Mouse (Mus musculus) liver, postnatal 0 days (tissue): ENCODE measurements around the gene Bri3bp. TPM values are rescaled to one million over a fixed set of nuclear protein-coding genes. Genes with fewer than 3 reads are reported as not detected.

ENCODE experiments used
- ATAC-seq: fragments of 200-750 bp; cut with Nextera tagmentation; 2 replicates; pipeline ENCODE4 v1.8.0; 2017; ENCODE audit warnings: mild to moderate bottlenecking, moderate library complexity
- DNase-seq: peaks from one replicate; pipeline ENCODE4 v3.0.0-alpha.2; 2016
- H3K27ac ChIP-seq: fragments of 300-500 bp; sonication (generic); 2 replicates; pipeline ENCODE4 v1.5.1; 2014; ENCODE audit warnings: antibody characterized with exemption, moderate library complexity, mild to moderate bottlenecking, low read depth
- H3K27me3 ChIP-seq: fragments of 300-500 bp; sonication (generic); 2 replicates; pipeline ENCODE4 v1.6.1; 2014; ENCODE audit warnings: low read length, control low read depth, mixed read lengths; ENCODE audit not compliant: insufficient read depth
- H3K36me3 ChIP-seq: fragments of 300-500 bp; sonication (generic); replicated peaks from 2 replicates; pipeline ENCODE4 v1.6.1; 2014; ENCODE audit warnings: mild to moderate bottlenecking, control low read depth, low read length, moderate library complexity, mixed read lengths; ENCODE audit not compliant: insufficient read depth
- H3K4me1 ChIP-seq: fragments of 300-500 bp; sonication (generic); 2 replicates; pipeline ENCODE4 v1.6.1; 2014; ENCODE audit warnings: antibody characterized with exemption, mild to moderate bottlenecking, control low read depth; ENCODE audit not compliant: insufficient read depth
- H3K4me2 ChIP-seq: fragments of 300-500 bp; sonication (generic); 2 replicates; pipeline ENCODE4 v1.6.1; 2014; ENCODE audit warnings: low read depth, mild to moderate bottlenecking, low read length, moderate library complexity, mixed read lengths
- H3K4me3 ChIP-seq: fragments of 300-500 bp; sonication (generic); 2 replicates; pipeline ENCODE4 v1.5.1; 2014; ENCODE audit warnings: low read depth, low read length
- H3K9ac ChIP-seq: fragments of 300-500 bp; sonication (generic); replicated peaks from 2 replicates; pipeline ENCODE4 v1.6.1; 2014; ENCODE audit warnings: mild to moderate bottlenecking, moderate library complexity
- H3K9me3 ChIP-seq: fragments of 300-500 bp; sonication (generic); 2 replicates; pipeline ENCODE4 v1.6.1; 2016; ENCODE audit warnings: mild to moderate bottlenecking, control low read depth, low read length, mixed read lengths
- CTCF ChIP-seq: sonication (generic); IDR thresholded peaks from 2 replicates; pipeline ENCODE4 v1.5.1; 2016; ENCODE audit warnings: antibody characterized with exemption, low read depth
- EP300 ChIP-seq: IDR thresholded peaks from 2 replicates; pipeline ENCODE4 v1.6.1; 2016; ENCODE audit warnings: antibody characterized with exemption, low read depth, mild to moderate bottlenecking
- WGBS: fragments of 180-500 bp; shearing (Covaris S2); extraction: QIAGEN DNeasy Blood & Tissue Kit; methylation state at CpG from one replicate; pipeline ENCODE4 v1.1.7; 2014; ENCODE audit not compliant: insufficient replicate concordance; 5-methylcytosine and 5-hydroxymethylcytosine counted together
- microRNA-seq: library from miRNA; unstranded; fragments of <30 nt; microRNA quantifications from one replicate; pipeline ENCODE4, GENCODE M21; 2016
- polyA plus RNA-seq: library from polyadenylated mRNA; unstranded; fragments of >200 nt; fragmentation: Nextera tagmentation; extraction: Ambion mirVana; gene quantifications from 2 replicates; pipeline ENCODE4 v1.2.1, GENCODE M21; 2015

The Bri3bp gene
- polyA plus RNA-seq, 1 experiment from 2014 or later = 20.9 TPM

DNA sequence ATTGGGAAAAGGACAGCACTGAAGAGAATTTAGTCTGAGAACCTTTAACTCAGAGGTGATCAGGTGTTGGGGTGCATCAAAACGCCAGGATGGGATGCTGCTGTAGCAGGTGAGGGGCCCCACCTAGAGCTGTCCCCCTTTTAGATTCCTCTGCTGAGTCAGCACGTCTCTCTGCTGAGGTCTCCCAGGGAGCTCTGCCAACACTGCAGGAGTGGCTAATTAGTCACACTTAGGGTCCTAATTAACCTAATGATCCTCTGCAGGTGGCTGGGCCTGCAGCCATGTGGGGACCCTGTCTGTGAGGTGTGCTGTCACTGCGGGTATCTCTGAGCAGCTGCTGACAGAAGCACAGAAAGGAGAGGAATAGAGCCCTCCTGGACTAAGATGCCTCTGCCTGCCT lies 60.8 kb downstream of the Bri3bp start:
- no peaks in the 10 kb centered on the region for H3K4me1 ChIP-seq
- no peak overlapping the region for H3K4me2 ChIP-seq
- WGBS = 62% methylated on average over 3 of the region's 3 CpGs
- no peak overlapping the region for H3K4me3 ChIP-seq
- no peak overlapping the region for H3K9ac ChIP-seq
- peaks cover 26% of the 10 kb centered on the region; the same call in 1 of the 2 replicates for H3K36me3 ChIP-seq
- H3K9me3 ChIP-seq = no peaks in the 10 kb centered on the region
- H3K27ac ChIP-seq = no peak overlapping the region
- TF ChIP-seq EP300 (no peak), CTCF (no peak)
- H3K27me3 ChIP-seq = no peaks in the 10 kb centered on the region
- no peak for ATAC-seq
- DNase-seq = no peak

DNA sequence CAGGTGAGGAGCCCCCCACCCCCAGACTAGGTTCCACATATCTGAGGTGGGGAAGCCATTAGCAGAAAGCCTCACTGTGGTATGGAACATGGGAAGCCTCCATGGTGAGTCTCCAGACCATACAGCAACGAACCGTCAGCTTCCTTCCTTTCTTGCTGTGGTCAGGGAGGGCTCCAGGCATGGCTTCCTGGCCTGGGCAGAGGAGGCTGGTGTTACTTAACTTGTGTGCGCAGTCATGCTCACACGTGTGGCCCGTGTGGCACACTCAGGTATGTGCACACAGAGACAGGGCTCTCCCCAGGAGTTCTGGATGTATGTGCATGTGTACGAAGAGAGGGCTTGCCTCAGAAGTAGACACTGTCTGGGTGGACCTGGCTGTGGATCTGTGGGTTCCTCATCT lies 62.3 kb downstream of the Bri3bp start:
- H3K4me3 ChIP-seq = no peak overlapping the region
- H3K4me1 ChIP-seq = no peaks in the 10 kb centered on the region
- H3K36me3 ChIP-seq = peaks cover 26% of the 10 kb centered on the region
- whole genome bisulfite sequencing = 40% methylated on average over 6 of the region's 6 CpGs
- H3K27me3 ChIP-seq = no peaks in the 10 kb centered on the region
- no peak overlapping the region for H3K4me2 ChIP-seq
- ATAC-seq (peak; percentile 33; the same call in 1 of the 2 replicates), DNase-seq (no peak)
- H3K9me3 ChIP-seq = no peaks in the 10 kb centered on the region
- H3K27ac ChIP-seq = 0 out of 2 replicates have a peak overlapping the region, but pooled peaks have one; percentile 3
- no peak overlapping the region for H3K9ac ChIP-seq
- no peak for TF ChIP-seq CTCF
- TF ChIP-seq EP300 = no peak

DNA sequence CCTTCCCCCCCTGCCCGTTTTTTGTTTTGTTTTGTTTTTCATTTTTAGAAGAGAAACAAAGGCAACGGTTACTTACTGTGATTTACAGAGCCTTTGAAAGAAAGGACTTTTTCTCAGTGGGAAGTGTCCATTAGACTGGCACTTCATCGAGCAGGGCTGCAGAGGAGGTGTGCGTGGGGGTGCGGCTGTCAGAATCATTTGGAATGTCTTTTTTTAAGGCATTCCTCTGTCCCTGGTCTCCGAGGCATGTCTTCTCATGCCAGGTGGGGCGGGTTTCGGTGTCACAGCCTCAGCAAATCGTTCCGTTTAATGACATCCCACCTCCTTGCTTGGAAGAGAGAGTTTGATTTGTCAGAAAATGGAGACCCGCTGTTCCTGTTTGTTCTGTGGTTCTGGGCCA lies 63.3 kb downstream of the Bri3bp start:
- H3K36me3 ChIP-seq = peaks cover 27% of the 10 kb centered on the region
- no peaks in the 10 kb centered on the region for H3K9me3 ChIP-seq
- no peak overlapping the region for H3K27ac ChIP-seq
- no peaks in the 10 kb centered on the region for H3K4me1 ChIP-seq
- ATAC-seq = no peak
- H3K9ac ChIP-seq = no peak overlapping the region
- 80% methylated on average over 11 of the region's 11 CpGs for WGBS
- H3K4me2 ChIP-seq = no peak overlapping the region
- H3K27me3 ChIP-seq = no peaks in the 10 kb centered on the region
- no peak for TF ChIP-seq EP300
- no peak for TF ChIP-seq CTCF
- H3K4me3 ChIP-seq = no peak overlapping the region
- DNase-seq = no peak

DNA sequence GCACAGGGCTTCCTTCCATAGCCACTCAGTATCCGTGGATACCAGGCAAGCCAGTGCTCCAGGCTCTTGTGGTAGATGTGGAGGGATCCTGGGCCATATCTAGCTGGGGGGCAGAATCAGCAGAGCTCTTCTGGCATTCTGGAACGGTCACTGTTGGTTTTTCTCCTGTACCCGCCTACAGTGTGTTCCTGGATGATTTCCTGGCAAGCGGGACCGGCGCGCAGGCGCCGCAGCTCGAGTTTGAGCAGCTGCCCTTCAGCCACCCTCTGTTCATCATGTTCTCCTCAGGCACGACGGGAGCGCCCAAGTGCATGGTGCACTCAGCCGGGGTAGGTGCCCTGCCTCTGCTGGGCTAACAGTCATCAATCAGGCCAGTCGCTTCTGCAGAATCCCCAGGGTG lies 64.6 kb downstream of the Bri3bp start:
- Histone ChIP-seq H3K27me3 (no peaks in the 10 kb centered on the region), H3K9ac (no peak overlapping the region), H3K4me2 (no peak overlapping the region), H3K4me3 (no peak overlapping the region), H3K9me3 (no peaks in the 10 kb centered on the region), H3K36me3 (peaks cover 32% of the 10 kb centered on the region), H3K4me1 (no peaks in the 10 kb centered on the region), H3K27ac (no peak overlapping the region)
- ATAC-seq (no peak), DNase-seq (no peak)
- 88% methylated on average over 15 of the region's 15 CpGs for WGBS
- TF ChIP-seq EP300 = no peak
- no peak for TF ChIP-seq CTCF

DNA sequence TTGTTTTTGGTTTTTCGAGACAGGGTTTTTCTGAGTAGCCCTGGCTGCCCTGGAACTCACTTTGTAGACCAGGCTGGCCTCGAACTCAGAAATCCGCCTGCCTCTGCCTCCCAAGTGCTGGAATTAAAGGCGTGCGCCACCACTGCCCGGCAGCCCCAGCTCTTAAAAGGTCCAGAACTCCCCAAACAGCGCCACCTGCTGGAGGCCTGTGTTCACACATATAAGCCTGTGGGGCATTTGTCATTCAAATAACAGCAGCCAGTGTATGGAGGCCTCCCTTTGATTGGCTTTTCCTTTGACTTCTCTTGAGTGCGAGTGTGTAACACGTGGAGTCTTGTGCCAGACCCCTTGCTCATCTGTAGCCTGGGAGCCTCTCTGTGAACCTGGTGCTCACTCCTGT lies 66.2 kb downstream of the Bri3bp start:
- no peak for DNase-seq
- no peaks in the 10 kb centered on the region for H3K9me3 ChIP-seq
- 92% methylated on average over 9 of the region's 9 CpGs for WGBS
- no peak overlapping the region for H3K4me2 ChIP-seq
- H3K9ac ChIP-seq = no peak overlapping the region
- TF ChIP-seq CTCF (peak; percentile 46), EP300 (no peak)
- no peak overlapping the region for H3K27ac ChIP-seq
- no peak overlapping the region for H3K4me3 ChIP-seq
- no peaks in the 10 kb centered on the region for H3K27me3 ChIP-seq
- H3K36me3 ChIP-seq = peaks cover 41% of the 10 kb centered on the region
- H3K4me1 ChIP-seq = no peaks in the 10 kb centered on the region
- ATAC-seq = no peak

DNA sequence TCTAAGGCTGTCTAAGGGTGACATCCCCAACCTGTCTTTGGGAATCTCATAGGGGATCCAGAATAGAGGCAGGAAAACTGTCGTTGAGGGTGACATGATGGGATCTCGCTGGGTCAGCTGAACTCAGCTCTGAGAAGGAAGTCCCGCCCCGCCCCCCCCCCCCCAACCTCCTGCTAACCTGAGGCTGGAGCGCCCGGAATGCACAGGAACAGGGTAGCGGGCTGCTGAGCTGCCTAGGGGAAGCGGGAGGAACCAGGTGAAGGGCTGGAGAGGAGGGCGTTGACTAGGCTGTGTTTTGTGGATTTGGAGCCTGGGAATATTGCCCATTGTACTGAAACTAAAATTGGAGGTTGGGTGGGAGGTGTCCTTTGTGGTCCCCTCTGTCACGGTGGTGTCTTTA lies 66.6 kb downstream of the Bri3bp start:
- Histone ChIP-seq H3K4me3 (no peak overlapping the region), H3K4me2 (no peak overlapping the region), H3K36me3 (peaks cover 41% of the 10 kb centered on the region), H3K27me3 (no peaks in the 10 kb centered on the region), H3K9ac (no peak overlapping the region), H3K27ac (no peak overlapping the region), H3K9me3 (no peaks in the 10 kb centered on the region), H3K4me1 (no peaks in the 10 kb centered on the region)
- WGBS = 92% methylated on average over 10 of the region's 10 CpGs
- ATAC-seq (no peak), DNase-seq (no peak)
- TF ChIP-seq EP300 (no peak), CTCF (no peak)

DNA sequence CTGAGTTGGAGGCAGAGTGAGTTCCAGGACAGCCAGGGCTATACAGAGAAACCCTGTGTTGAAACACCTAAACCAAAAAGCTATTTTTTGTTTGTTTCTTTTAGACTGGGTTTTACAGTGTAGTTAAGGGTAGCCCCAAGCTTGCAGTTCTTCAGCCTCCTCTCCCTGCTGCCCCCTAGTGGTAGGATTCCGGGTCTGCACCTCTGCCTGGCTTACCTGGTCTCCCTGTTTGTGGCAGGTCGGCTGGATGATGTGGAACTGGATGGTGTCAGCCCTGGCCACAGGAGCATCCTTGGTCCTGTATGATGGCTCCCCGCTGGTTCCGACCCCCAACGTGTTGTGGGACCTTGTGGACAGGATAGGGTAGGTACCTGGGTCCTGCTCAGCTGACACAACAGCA lies 68.2 kb downstream of the Bri3bp start:
- WGBS = 51% methylated on average over 5 of the region's 5 CpGs

More for the DNA sequence above, 68.2 kb downstream of the Bri3bp start:
- Histone ChIP-seq H3K9me3 (no peaks in the 10 kb centered on the region), H3K9ac (no peak overlapping the region), H3K27me3 (no peaks in the 10 kb centered on the region), H3K4me2 (no peak overlapping the region), H3K27ac (no peak overlapping the region), H3K36me3 (peaks cover 49% of the 10 kb centered on the region), H3K4me1 (no peaks in the 10 kb centered on the region), H3K4me3 (no peak overlapping the region)
- peak; percentile 94 for TF ChIP-seq CTCF
- TF ChIP-seq EP300 = no peak
- DNase-seq (peak; percentile 80), ATAC-seq (no peak)

Small RNA genes lying within 50 kb of the gene (microRNA-seq; reads per million reads assigned to microRNA genes)
- not detected for gene Gm27551

Other genes starting within 250 kb of the Bri3bp start
- 105 and 109 TPM in 2 replicates for gene Scarb1, start 100.5 kb upstream of the Bri3bp start, polyA plus RNA-seq
- gene Gm10382, start 52.2 kb upstream of the Bri3bp start, polyA plus RNA-seq = 0.17 and 0.18 TPM in 2 replicates
- gene Ubc, start 51.4 kb upstream of the Bri3bp start, polyA plus RNA-seq = 369 and 531 TPM in 2 replicates
- 3.3 and 3.4 TPM in 2 replicates for gene Dhx37, start 7.4 kb upstream of the Bri3bp start, polyA plus RNA-seq
- 3.8 and 4.6 TPM in 2 replicates for gene Aacs, start 34.2 kb downstream of the Bri3bp start, polyA plus RNA-seq
- not detected in 2 replicates for gene Tmem132b, start 90.2 kb downstream of the Bri3bp start, polyA plus RNA-seq